Mouse (Mus musculus) forebrain, embryonic 11.5 days (tissue): ENCODE data around the gene Dspp. TPM values are rescaled to one million over a fixed set of nuclear protein-coding genes. Genes with fewer than 3 reads are reported as not detected.

Experiments
- ATAC-seq: fragments of 200-750 bp; cut with Nextera tagmentation; replicated peaks from 2 replicates; pipeline ENCODE4 v1.8.0; 2017; ENCODE audit warnings: moderate TSS enrichment; ENCODE audit not compliant: low FRiP score
- DNase-seq: peaks from one replicate; pipeline ENCODE4 v3.0.0-alpha.2; 2017; ENCODE audit warnings: low spot score
- H3K27ac ChIP-seq: fragments of 300-500 bp; sonication (generic); 2 replicates; pipeline ENCODE4 v1.5.1; 2014; ENCODE audit warnings: low read depth, low read length
- H3K27me3 ChIP-seq: fragments of 300-500 bp; sonication (generic); 2 replicates; pipeline ENCODE4 v1.6.1; 2014; ENCODE audit warnings: mild to moderate bottlenecking, low read length, mixed read lengths; ENCODE audit not compliant: control insufficient read depth, insufficient read depth
- H3K36me3 ChIP-seq: fragments of 300-500 bp; sonication (generic); 2 replicates; pipeline ENCODE4 v1.6.1; 2014; ENCODE audit warnings: mild to moderate bottlenecking, low read length, moderate library complexity, mixed read lengths; ENCODE audit not compliant: control insufficient read depth, insufficient read depth
- H3K4me1 ChIP-seq: fragments of 300-500 bp; sonication (generic); replicated peaks from 2 replicates; pipeline ENCODE4 v1.6.1; 2014; ENCODE audit warnings: low read length, mixed read lengths; ENCODE audit not compliant: control insufficient read depth, insufficient read depth
- H3K4me2 ChIP-seq: fragments of 300-500 bp; sonication (generic); 2 replicates; pipeline ENCODE4 v1.6.1; 2014; ENCODE audit warnings: low read depth, mild to moderate bottlenecking, low read length, moderate library complexity, mixed read lengths; ENCODE audit not compliant: severe bottlenecking
- H3K4me3 ChIP-seq: fragments of 300-500 bp; sonication (generic); 2 replicates; pipeline ENCODE4 v1.5.1; 2014; ENCODE audit warnings: low read depth, low read length
- H3K9ac ChIP-seq: fragments of 300-500 bp; sonication (generic); 2 replicates; pipeline ENCODE4 v1.6.1; 2014; ENCODE audit warnings: low read length
- H3K9me3 ChIP-seq: fragments of 300-500 bp; sonication (generic); 2 replicates; pipeline ENCODE4 v1.6.1; 2016; ENCODE audit warnings: low read length, mixed read lengths; ENCODE audit not compliant: control insufficient read depth
- whole genome bisulfite sequencing: fragments of 180-500 bp; shearing (Covaris S2); extraction: QIAGEN DNeasy Blood & Tissue Kit; methylation state at CpG from one replicate; pipeline ENCODE4 v1.1.7; 2014; 5-methylcytosine and 5-hydroxymethylcytosine counted together
- polyA plus RNA-seq: library from polyadenylated mRNA; unstranded; fragments of >200 nt; fragmentation: Nextera tagmentation; extraction: Ambion mirVana; gene quantifications from 2 replicates; pipeline ENCODE4 v1.2.1, GENCODE M21; 2014

The Dspp gene
- polyA plus RNA-seq, 1 experiment from 2014 or later: not detected

- Histone ChIP-seq H3K4me2 (no peak overlapping the region), H3K27ac (no peak overlapping the region), H3K36me3 (no peaks in the 10 kb centered on the region), H3K9ac (no peak overlapping the region), H3K9me3 (no peaks in the 10 kb centered on the region), H3K4me1 (no peaks in the 10 kb centered on the region), H3K4me3 (no peak overlapping the region), H3K27me3 (no peaks in the 10 kb centered on the region)
- ATAC-seq: no peak
- 90% methylated on average over 3 of the region's 3 CpGs for WGBS
- no peak for DNase-seq
Observed at GRCm38 (mm10) chr5:104224299-104224698, 53.8 kb downstream of the Dspp start.

DNA sequence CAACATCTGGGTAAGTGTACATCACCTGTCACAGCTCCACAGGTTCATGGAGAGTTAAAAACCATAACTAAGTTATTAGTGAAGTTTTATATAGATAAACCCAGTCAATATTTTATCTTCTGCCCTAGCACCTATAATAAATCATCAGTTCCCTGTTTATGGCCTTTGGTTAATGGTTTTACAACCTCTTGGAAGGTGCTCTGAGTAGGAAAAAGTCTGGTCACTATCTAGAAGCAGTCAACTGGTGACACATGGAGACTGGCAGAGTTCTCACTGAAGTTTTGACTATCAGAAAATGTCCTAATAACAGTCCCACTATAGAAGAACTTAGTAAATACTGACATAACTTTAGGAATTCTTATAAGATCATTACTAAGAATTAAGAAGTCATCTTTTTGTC is 54.2 kb downstream of the Dspp start:
- Histone ChIP-seq H3K9me3 (no peaks in the 10 kb centered on the region), H3K9ac (no peak overlapping the region), H3K36me3 (no peaks in the 10 kb centered on the region), H3K4me2 (no peak overlapping the region), H3K27me3 (no peaks in the 10 kb centered on the region), H3K4me3 (no peak overlapping the region), H3K4me1 (no peaks in the 10 kb centered on the region), H3K27ac (no peak overlapping the region)
- DNase-seq (no peak), ATAC-seq (no peak)

- 4% methylated on average over 1 of the region's 1 CpGs for WGBS
- DNase-seq: no peak
Observed at GRCm38 (mm10) chr5:104228497-104228896, 58.0 kb downstream of the Dspp start.

More at GRCm38 (mm10) chr5:104228497-104228896, 58.0 kb downstream of the Dspp start:
- no peaks in the 10 kb centered on the region for H3K36me3 ChIP-seq
- H3K9me3 ChIP-seq: no peaks in the 10 kb centered on the region
- ATAC-seq: peak; percentile 88
- H3K27me3 ChIP-seq: no peaks in the 10 kb centered on the region
- H3K9ac ChIP-seq: no peak overlapping the region
- no peak overlapping the region for H3K4me2 ChIP-seq
- H3K4me1 ChIP-seq: no peaks in the 10 kb centered on the region
- no peak overlapping the region for H3K27ac ChIP-seq
- H3K4me3 ChIP-seq: no peak overlapping the region

Other genes starting within 250 kb of the Dspp start
- not detected in 2 replicates for gene Hsd17b13, start 193.3 kb upstream of the Dspp start, polyA plus RNA-seq
- 0.95 and 0.96 TPM in 2 replicates for gene Hsd17b11, start 148.8 kb upstream of the Dspp start, polyA plus RNA-seq
- 61.3 and 65.2 TPM in 2 replicates for gene Nudt9, start 124.4 kb upstream of the Dspp start, polyA plus RNA-seq
- not detected in 2 replicates for gene Gm17660, start 93.1 kb upstream of the Dspp start, polyA plus RNA-seq
- 23.3 and 24.1 TPM in 2 replicates for gene Sparcl1, start 57.0 kb upstream of the Dspp start, polyA plus RNA-seq
- gene Dmp1, start 31.9 kb downstream of the Dspp start, polyA plus RNA-seq: 0.72 and 0.77 TPM in 2 replicates
- gene Ibsp, start 128.5 kb downstream of the Dspp start, polyA plus RNA-seq: not detected in 2 replicates
- not detected in 2 replicates for gene Mepe, start 154.6 kb downstream of the Dspp start, polyA plus RNA-seq